Mouse (Mus musculus) olfactory bulb, adult 2 months (tissue): ENCODE measurements around the gene Ubac2.

Experiments
- CTCF ChIP-seq: fragments of 200-500 bp; IDR thresholded peaks from 2 replicates; pipeline ENCODE4 v1.5.1; 2012; ENCODE audit warnings: low read depth, mild to moderate bottlenecking, low read length, moderate library complexity; ENCODE audit not compliant: insufficient read depth
- POLR2A ChIP-seq: fragments of 200-500 bp; IDR thresholded peaks from 2 replicates; pipeline ENCODE4 v1.6.1; 2012; ENCODE audit warnings: mild to moderate bottlenecking, low read depth, low read length, moderate library complexity; ENCODE audit not compliant: insufficient read depth

- TF ChIP-seq CTCF (no peak), POLR2A (no peak)
Observed at GRCm38 (mm10) chr14:121898509-121898908, 20.1 kb downstream of the Ubac2 start.
